Mouse (Mus musculus) bone marrow, adult 2 months (tissue): ENCODE results near the gene Nfkbiz.

ENCODE experiments used
- CTCF ChIP-seq: fragments of 200-500 bp; IDR thresholded peaks from 2 replicates; pipeline ENCODE4 v1.5.1; 2011; ENCODE audit warnings: low read length, control low read depth; ENCODE audit not compliant: control insufficient read depth, insufficient read depth
- POLR2A ChIP-seq: fragments of 200-500 bp; IDR thresholded peaks from 2 replicates; pipeline ENCODE4 v1.6.1; 2011; ENCODE audit warnings: low read depth, mild to moderate bottlenecking, control low read depth, low read length, borderline replicate concordance; ENCODE audit not compliant: control insufficient read depth

- TF ChIP-seq CTCF: no peak
- no peak for TF ChIP-seq POLR2A
Observed at GRCm38 (mm10) chr16:55809779-55810514, 28.8 kb downstream of the Nfkbiz start.
